Mouse (Mus musculus) MEL (cell line): Measurements from ENCODE around the gene Vps35. TPM values are rescaled to one million over a fixed set of nuclear protein-coding genes. Genes with fewer than 3 reads are reported as not detected.

Experiments used
- DNase-seq: peaks from one replicate; pipeline ENCODE4 v3.0.0; 2011; ENCODE audit warnings: low read depth, low spot score
- H3K27ac ChIP-seq: 2 replicates; pipeline ENCODE4 v1.5.1; 2012; ENCODE audit warnings: low read depth, mild to moderate bottlenecking, control low read depth, low read length, moderate library complexity; ENCODE audit not compliant: control insufficient read depth
- H3K27me3 ChIP-seq, 2 experiments: fragments of 150-350 bp in 1 of 2; sonication (generic) in 1 of 2; 2 replicates each; pipeline ENCODE4 v1.6.1; 2012; ENCODE audit warnings: low read length in 2 of 2, mild to moderate bottlenecking in 2 of 2, improper control_type of control experiment in 1 of 2, moderate library complexity in 1 of 2; ENCODE audit not compliant: insufficient read depth in 2 of 2, control insufficient read depth in 1 of 2
- H3K36me3 ChIP-seq, 2 experiments: 2 replicates each; pipeline ENCODE4 v1.6.1; 2012 to 2014; ENCODE audit warnings: low read length in 2 of 2, improper control_type of control experiment in 1 of 2, inconsistent platforms in 1 of 2, mild to moderate bottlenecking in 1 of 2; ENCODE audit not compliant: insufficient read depth in 2 of 2, control insufficient read depth in 1 of 2
- H3K4me1 ChIP-seq, 2 experiments: fragments of 150-350 bp in 1 of 2; sonication (generic) in 1 of 2; 2 replicates each; pipeline ENCODE4 v1.6.1; 2012; ENCODE audit warnings: low read length in 2 of 2, improper control_type of control experiment in 1 of 2, mild to moderate bottlenecking in 1 of 2; ENCODE audit not compliant: insufficient read depth in 2 of 2, control insufficient read depth in 1 of 2
- H3K4me3 ChIP-seq, 2 experiments: fragments of 150-350 bp in 1 of 2; sonication (generic) in 1 of 2; 2 replicates each; pipeline ENCODE4 v1.5.1; 2012; ENCODE audit warnings: low read depth in 2 of 2, low read length in 2 of 2, mild to moderate bottlenecking in 2 of 2, moderate library complexity in 2 of 2, control low read depth in 1 of 2, improper control_type of control experiment in 1 of 2; ENCODE audit not compliant: control insufficient read depth in 1 of 2, insufficient read depth in 1 of 2
- H3K79me2 ChIP-seq: 2 replicates; pipeline ENCODE4 v1.6.1; 2012; ENCODE audit warnings: mild to moderate bottlenecking, low read length, moderate library complexity; ENCODE audit not compliant: control insufficient read depth, poor library complexity, insufficient read depth
- H3K9ac ChIP-seq: 2 replicates; pipeline ENCODE4 v1.6.1; 2012; ENCODE audit warnings: low read depth, mild to moderate bottlenecking, control low read depth, low read length, moderate library complexity; ENCODE audit not compliant: control insufficient read depth, poor library complexity, severe bottlenecking
- H3K9me3 ChIP-seq: fragments of 150-350 bp; sonication (generic); replicated peaks from 2 replicates; pipeline ENCODE4 v1.6.1; 2012; ENCODE audit warnings: mild to moderate bottlenecking, low read length, improper control_type of control experiment, moderate library complexity; ENCODE audit not compliant: insufficient read depth
- BHLHE40 ChIP-seq: IDR thresholded peaks from 2 replicates; pipeline ENCODE4 v1.6.1; 2012; ENCODE audit warnings: low read depth, mild to moderate bottlenecking, inconsistent platforms, low read length, improper control_type of control experiment, borderline replicate concordance
- CHD1 ChIP-seq: IDR thresholded peaks from 2 replicates; pipeline ENCODE4 v1.6.1; 2012; ENCODE audit warnings: low read depth, mild to moderate bottlenecking, inconsistent platforms, low read length, improper control_type of control experiment
- CHD2 ChIP-seq: IDR thresholded peaks from 2 replicates; pipeline ENCODE4 v1.6.1; 2011; ENCODE audit warnings: low read length, improper control_type of control experiment
- CTCF ChIP-seq, 3 experiments: IDR thresholded peaks in 2 of 3; conservative IDR thresholded peaks in 1 of 3; 2 replicates each; pipeline ENCODE4 v1.5.1; 2011 to 2012; ENCODE audit warnings: low read length in 3 of 3, low read depth in 2 of 3, mild to moderate bottlenecking in 2 of 3, improper control_type of control experiment in 1 of 3, inconsistent platforms in 1 of 3, mixed read lengths in 1 of 3, moderate library complexity in 1 of 3; ENCODE audit not compliant: control insufficient read depth in 1 of 3, insufficient read depth in 1 of 3, poor library complexity in 1 of 3, severe bottlenecking in 1 of 3
- E2F4 ChIP-seq: IDR thresholded peaks from 2 replicates; pipeline ENCODE4 v1.6.1; 2011; ENCODE audit warnings: low read depth, low read length, improper control_type of control experiment, borderline replicate concordance
- ELF1 ChIP-seq: IDR thresholded peaks from 2 replicates; pipeline ENCODE4 v1.6.1; 2014; ENCODE audit warnings: low read depth, mild to moderate bottlenecking, inconsistent platforms, low read length, improper control_type of control experiment, moderate library complexity
- GABPA ChIP-seq: IDR thresholded peaks from 2 replicates; pipeline ENCODE4 v1.6.1; 2012; ENCODE audit warnings: low read depth, mild to moderate bottlenecking, inconsistent platforms, low read length, improper control_type of control experiment, moderate library complexity
- JUND ChIP-seq: IDR thresholded peaks from 2 replicates; pipeline ENCODE4 v1.6.1; 2011; ENCODE audit warnings: low read depth, mild to moderate bottlenecking, improper control_type of control experiment, low read length
- KAT2A ChIP-seq: conservative IDR thresholded peaks from 2 replicates; pipeline ENCODE4 v1.6.1; 2012; ENCODE audit warnings: low read depth, low read length, improper control_type of control experiment, inconsistent platforms
- MAX ChIP-seq: IDR thresholded peaks from 2 replicates; pipeline ENCODE4 v1.6.1; 2011; ENCODE audit warnings: low read length, improper control_type of control experiment
- MAZ ChIP-seq: IDR thresholded peaks from 2 replicates; pipeline ENCODE4 v1.6.1; 2012; ENCODE audit warnings: low read depth, mild to moderate bottlenecking, inconsistent platforms, low read length, improper control_type of control experiment
- MXI1 ChIP-seq: IDR thresholded peaks from 2 replicates; pipeline ENCODE4 v1.6.1; 2011; ENCODE audit warnings: mild to moderate bottlenecking, low read depth, low read length, improper control_type of control experiment
- MYB ChIP-seq: IDR thresholded peaks from 2 replicates; pipeline ENCODE4 v1.6.1; 2011; ENCODE audit warnings: mild to moderate bottlenecking, low read depth, low read length, improper control_type of control experiment
- MYC ChIP-seq: IDR thresholded peaks from 2 replicates; pipeline ENCODE4 v1.6.1; 2011; ENCODE audit warnings: low read depth, mild to moderate bottlenecking, low read length, improper control_type of control experiment, moderate library complexity
- NELFE ChIP-seq: IDR thresholded peaks from 2 replicates; pipeline ENCODE4 v1.6.1; 2011; ENCODE audit warnings: low read depth, low read length, improper control_type of control experiment
- NRF1 ChIP-seq: IDR thresholded peaks from 2 replicates; pipeline ENCODE4 v1.6.1; 2014; ENCODE audit warnings: low read depth, mild to moderate bottlenecking, inconsistent platforms, low read length, improper control_type of control experiment, moderate library complexity; ENCODE audit not compliant: poor library complexity, insufficient read depth, severe bottlenecking
- POLR2A ChIP-seq, 2 experiments: IDR thresholded peaks; 2 replicates each; pipeline ENCODE4 v1.6.1; 2011 to 2012; ENCODE audit warnings: low read length in 2 of 2, mild to moderate bottlenecking in 2 of 2, control low read depth in 1 of 2, improper control_type of control experiment in 1 of 2, low read depth in 1 of 2, moderate library complexity in 1 of 2; ENCODE audit not compliant: control insufficient read depth in 1 of 2, insufficient read depth in 1 of 2, poor library complexity in 1 of 2
- RAD21 ChIP-seq: IDR thresholded peaks from 2 replicates; pipeline ENCODE4 v1.6.1; 2011; ENCODE audit warnings: mild to moderate bottlenecking, low read depth, low read length, improper control_type of control experiment
- RCOR1 ChIP-seq: IDR thresholded peaks from 2 replicates; pipeline ENCODE4 v1.6.1; 2012; ENCODE audit warnings: low read depth, mild to moderate bottlenecking, inconsistent platforms, low read length, improper control_type of control experiment
- SIN3A ChIP-seq: IDR thresholded peaks from 2 replicates; pipeline ENCODE4 v1.6.1; 2012; ENCODE audit warnings: low read length, improper control_type of control experiment, inconsistent platforms
- TBP ChIP-seq: IDR thresholded peaks from 2 replicates; pipeline ENCODE4 v1.8.0; 2011; ENCODE audit warnings: low read depth, low read length, improper control_type of control experiment
- TCF12 ChIP-seq: IDR thresholded peaks from 2 replicates; pipeline ENCODE4 v1.6.1; 2014; ENCODE audit warnings: low read depth, mild to moderate bottlenecking, inconsistent platforms, low read length, improper control_type of control experiment, moderate library complexity
- ZKSCAN1 ChIP-seq: IDR thresholded peaks from 2 replicates; pipeline ENCODE4 v1.6.1; 2012; ENCODE audit warnings: low read depth, mild to moderate bottlenecking, inconsistent platforms, low read length, improper control_type of control experiment, moderate library complexity
- ZMIZ1 ChIP-seq: IDR thresholded peaks from 2 replicates; pipeline ENCODE4 v1.6.1; 2012; ENCODE audit warnings: low read depth, mild to moderate bottlenecking, inconsistent platforms, low read length, improper control_type of control experiment, moderate library complexity
- polyA plus RNA-seq, 2 experiments: library from polyadenylated mRNA; stranded (reverse) in 1 of 2; unstranded in 1 of 2; fragments of >175 nt in 1 of 2; fragments of >200 nt in 1 of 2; gene quantifications; 2 replicates each; pipeline versions ENCODE4 v1.2.1 to v1.2.4; 2012; ENCODE audit warnings: low replicate concordance in 2 of 2, low read depth in 1 of 2; ENCODE audit not compliant: insufficient read length in 2 of 2, insufficient read depth in 1 of 2, missing spikeins in 1 of 2
- total RNA-seq: library from RNA; depleted of rRNA; stranded (reverse); fragments of 300-350 nt; gene quantifications from 2 replicates; pipeline ENCODE4 v1.2.3, GENCODE M21; 2012

Gene Vps35
- total and polyA plus RNA-seq, 3 experiments, result 68.4 to 91.5 TPM; not detected in 1

DNA sequence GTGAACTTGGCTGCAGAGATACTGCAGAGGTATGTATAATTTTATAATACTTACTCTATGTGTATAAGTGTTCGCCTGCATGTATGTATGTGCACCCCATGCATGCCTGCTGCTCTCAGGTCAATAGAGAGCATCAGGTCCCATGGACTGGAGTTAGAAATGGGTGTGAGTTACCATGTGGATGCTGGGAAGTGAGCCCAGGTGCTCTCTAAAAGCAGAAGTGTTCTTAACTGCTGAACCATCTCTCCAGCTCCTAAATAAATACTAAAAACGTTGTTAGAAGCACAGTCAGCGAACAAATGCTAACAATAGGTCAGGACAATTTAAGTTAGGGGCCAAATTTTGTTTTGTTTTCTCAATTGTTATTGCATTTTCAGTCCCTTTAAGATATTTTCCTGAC, 3.3 kb upstream of the Vps35 start:
- no peak overlapping the region for H3K27ac ChIP-seq
- H3K4me1 ChIP-seq, result peaks cover 2 to 9% of the 10 kb centered on the region in 2 experiments; a peak in 3 of 4 replicates
- no peak overlapping the region for H3K4me3 ChIP-seq
- DNase-seq, result peak; percentile 19
- H3K27me3 ChIP-seq, result no peaks in the 10 kb centered on the region
- H3K9ac ChIP-seq, result no peak overlapping the region
- no peaks in the 10 kb centered on the region for H3K9me3 ChIP-seq
- peaks cover 32% of the 10 kb centered on the region for H3K79me2 ChIP-seq
- H3K36me3 ChIP-seq, result peaks cover 25 to 32% of the 10 kb centered on the region in 2 experiments
- no peak for TF ChIP-seq NELFE

DNA sequence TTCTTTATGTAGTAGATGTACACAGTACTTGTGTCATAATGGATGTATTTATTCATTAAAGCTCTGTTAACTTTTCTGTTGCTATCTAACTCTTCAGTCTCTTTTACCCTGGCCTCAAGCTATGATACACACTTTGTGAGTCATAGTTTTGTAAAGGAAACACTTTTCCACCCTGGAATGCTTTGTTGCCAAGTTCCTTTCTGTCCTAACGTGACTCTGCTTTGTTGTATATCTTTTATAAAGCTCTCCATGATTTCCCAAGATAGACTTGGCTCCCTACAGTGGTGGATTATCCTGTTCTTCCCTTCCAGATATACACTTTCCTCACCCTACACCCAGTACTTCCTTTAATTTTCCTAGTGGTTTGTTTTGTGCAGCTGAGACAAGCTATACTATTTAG, 2.3 kb upstream of the Vps35 start:
- Histone ChIP-seq H3K36me3 (peaks cover 25 to 33% of the 10 kb centered on the region in 2 experiments), H3K4me1 (peaks cover 3 to 9% of the 10 kb centered on the region in 2 experiments; a peak in 3 of 4 replicates), H3K27me3 (no peaks in the 10 kb centered on the region), H3K4me3 (no peak overlapping the region), H3K9me3 (no peaks in the 10 kb centered on the region), H3K79me2 (peaks cover 40% of the 10 kb centered on the region), H3K27ac (no peak overlapping the region), H3K9ac (no peak overlapping the region)
- DNase-seq, result peak; percentile 21
- TF ChIP-seq ZMIZ1 (no peak), POLR2A (IDR thresholded peaks at IDR 0.05; ENCODE audit: control insufficient read depth in 1 of 2, insufficient read depth in 1 of 2, low read depth in 1 of 2, low read length in 2 of 2, poor library complexity in 1 of 2) (no peak), ZKSCAN1 (no peak), TBP (no peak)

DNA sequence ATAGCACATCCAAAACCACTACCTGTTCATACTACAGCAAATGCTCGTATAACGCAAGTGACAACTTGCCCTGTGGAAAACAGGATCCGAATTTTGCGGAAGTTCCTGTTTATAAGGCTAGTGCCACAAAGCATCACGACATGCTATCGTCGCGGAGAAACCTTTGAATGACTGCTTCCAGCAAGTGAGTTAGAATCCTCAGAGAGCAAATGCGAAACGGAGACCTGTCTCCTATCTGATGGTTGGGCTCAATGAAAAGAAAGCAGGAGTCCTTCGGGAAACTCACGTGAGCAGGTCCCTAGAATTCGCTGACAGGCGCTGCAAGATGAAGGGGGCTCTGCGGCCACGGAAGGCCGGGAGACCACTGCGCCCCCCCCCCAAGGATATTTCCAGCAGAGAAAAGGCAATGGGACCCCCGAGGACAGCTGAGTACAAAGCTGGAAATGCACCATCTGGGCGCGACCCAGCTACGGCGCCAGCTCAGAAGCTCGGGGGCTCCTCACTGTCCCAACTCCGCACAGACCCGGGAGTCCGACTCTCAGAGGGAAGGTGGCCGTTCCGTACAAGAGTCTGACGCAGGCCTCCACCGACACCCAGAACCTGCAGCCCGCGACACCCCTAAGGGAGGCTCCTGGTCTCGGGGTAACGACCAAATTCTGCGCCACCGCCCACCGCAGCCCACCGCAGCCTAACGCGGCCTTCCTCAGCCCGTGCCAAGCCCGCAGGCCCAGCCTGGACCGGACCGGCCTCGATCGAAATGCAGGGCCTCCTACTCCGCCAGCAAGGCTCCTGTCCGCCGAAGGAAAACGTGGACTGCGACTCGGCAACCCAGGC, 785 bp downstream of the Vps35 start:
- Histone ChIP-seq H3K27ac (peak overlapping the region; percentile 69), H3K4me3 (peak overlapping the region; percentile 78 to 97), H3K9ac (peak overlapping the region; percentile 94), H3K9me3 (no peaks in the 10 kb centered on the region), H3K36me3 (peaks cover 15 to 33% of the 10 kb centered on the region in 2 experiments), H3K4me1 (peaks cover 3 to 9% of the 10 kb centered on the region in 2 experiments; a peak in 3 of 4 replicates), H3K27me3 (no peaks in the 10 kb centered on the region), H3K79me2 (peaks cover 43% of the 10 kb centered on the region)
- peak; percentile 93 for DNase-seq
- TF ChIP-seq NRF1 (no peak), GABPA (no peak), BHLHE40 (peak; percentile 78; the same call in 1 of the 2 replicates), RCOR1 (no peak), JUND (no peak), CHD1 (no peak), MYC (no peak), TCF12 (no peak), CTCF (IDR thresholded peaks at IDR 0.05 in 2 of 3, conservative IDR thresholded peaks at IDR 0.05 in 1 of 3; ENCODE audit: control insufficient read depth in 1 of 3, insufficient read depth in 1 of 3, low read depth in 2 of 3, low read length in 3 of 3, poor library complexity in 1 of 3, severe bottlenecking in 1 of 3) (no peak), ZMIZ1 (0 out of 2 replicates have a peak, but pooled peaks have one; percentile 22), SIN3A (peak; percentile 83), ELF1 (0 out of 2 replicates have a peak, but pooled peaks have one; percentile 26), RAD21 (no peak), KAT2A (0 out of 2 replicates have a peak, but pooled peaks have one; percentile 24), MXI1 (peak; percentile 76), MAZ (0 out of 2 replicates have a peak, but pooled peaks have one; percentile 57), MYB (no peak), MAX (peak; percentile 31; the same call in 1 of the 2 replicates), ZKSCAN1 (no peak), TBP (peak; percentile 60; the same call in 1 of the 2 replicates), E2F4 (no peak), CHD2 (no peak)
